Mouse (Mus musculus): Measurements from ENCODE around the gene Prmt7. TPM values are rescaled to one million over a fixed set of nuclear protein-coding genes. Genes with fewer than 3 reads are reported as not detected.

Prmt7 gene
- polyA plus RNA-seq, 1 experiment from 2014 or later = 68.8 TPM

DNA sequence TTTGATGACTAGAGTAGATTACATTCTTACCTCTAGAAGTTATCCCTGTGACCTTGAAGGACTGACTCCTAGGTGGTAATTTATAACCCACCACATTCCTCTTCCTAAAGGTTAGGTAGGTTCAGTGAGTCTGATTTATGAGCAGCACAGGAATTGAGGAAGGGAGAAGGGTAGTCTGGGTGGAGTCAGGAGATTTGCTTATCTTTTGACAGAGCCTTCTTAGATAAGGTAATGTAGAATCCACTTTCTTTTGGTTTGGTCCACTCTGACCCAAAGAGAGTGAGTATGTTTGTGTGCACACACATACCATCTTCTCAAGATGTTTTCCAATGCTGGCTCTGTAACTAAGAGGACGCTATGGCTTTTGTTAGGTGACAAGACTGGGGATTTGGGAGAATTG, 33.1 kb upstream of the Prmt7 start:
- H3K4me2 ChIP-seq (ENCODE audit: low read depth, low read length, severe bottlenecking) = no peak overlapping the region
- H3K27me3 ChIP-seq (ENCODE audit: control insufficient read depth, insufficient read depth, low read length) = no peaks in the 10 kb centered on the region
- no peaks in the 10 kb centered on the region for H3K36me3 ChIP-seq (ENCODE audit: control insufficient read depth, insufficient read depth, low read length)
- H3K27ac ChIP-seq (ENCODE audit: low read depth, low read length) = no peak overlapping the region
- ATAC-seq (replicated peaks; ENCODE audit: low FRiP score) (no peak), DNase-seq (ENCODE audit: low spot score) (peak; percentile 16)
- 80% methylated on average over 1 of the region's 1 CpGs for WGBS
- no peak overlapping the region for H3K4me3 ChIP-seq (ENCODE audit: low read depth, low read length)
- H3K4me1 ChIP-seq (replicated peaks; ENCODE audit: control insufficient read depth, insufficient read depth, low read length) = peaks cover 3% of the 10 kb centered on the region; the same call in 1 of the 2 replicates
- no peak overlapping the region for H3K9ac ChIP-seq (ENCODE audit: low read length)
- no peaks in the 10 kb centered on the region for H3K9me3 ChIP-seq (ENCODE audit: control insufficient read depth, low read length)

DNA sequence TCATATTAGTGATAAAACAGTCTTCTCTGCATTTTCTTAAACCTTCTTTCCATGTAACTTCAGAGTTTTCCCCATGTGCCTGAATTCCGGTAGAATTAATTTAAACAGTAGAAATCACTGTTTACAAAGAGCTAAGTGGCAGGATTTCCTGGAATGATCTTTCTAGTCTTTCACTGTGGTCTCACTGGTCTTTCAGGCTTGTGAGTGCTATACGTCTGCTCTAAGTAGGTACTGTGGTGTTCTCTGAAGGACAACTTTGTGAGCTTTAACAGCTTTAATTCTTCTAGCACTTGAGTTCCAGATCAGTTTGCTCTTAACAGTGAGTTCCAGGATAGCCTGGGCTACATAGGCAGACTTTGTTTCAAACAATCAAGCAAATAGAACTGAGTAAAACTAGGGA, 32.3 kb upstream of the Prmt7 start:
- Histone ChIP-seq H3K4me1 (replicated peaks; ENCODE audit: control insufficient read depth, insufficient read depth, low read length) (peaks cover 3% of the 10 kb centered on the region; the same call in 1 of the 2 replicates), H3K4me2 (ENCODE audit: low read depth, low read length, severe bottlenecking) (no peak overlapping the region), H3K4me3 (ENCODE audit: low read depth, low read length) (no peak overlapping the region), H3K27me3 (ENCODE audit: control insufficient read depth, insufficient read depth, low read length) (no peaks in the 10 kb centered on the region), H3K9me3 (ENCODE audit: control insufficient read depth, low read length) (no peaks in the 10 kb centered on the region), H3K36me3 (ENCODE audit: control insufficient read depth, insufficient read depth, low read length) (no peaks in the 10 kb centered on the region), H3K9ac (ENCODE audit: low read length) (no peak overlapping the region), H3K27ac (ENCODE audit: low read depth, low read length) (no peak overlapping the region)
- DNase-seq (ENCODE audit: low spot score) (no peak), ATAC-seq (replicated peaks; ENCODE audit: low FRiP score) (no peak)
- WGBS = 80% methylated on average over 2 of the region's 2 CpGs

DNA sequence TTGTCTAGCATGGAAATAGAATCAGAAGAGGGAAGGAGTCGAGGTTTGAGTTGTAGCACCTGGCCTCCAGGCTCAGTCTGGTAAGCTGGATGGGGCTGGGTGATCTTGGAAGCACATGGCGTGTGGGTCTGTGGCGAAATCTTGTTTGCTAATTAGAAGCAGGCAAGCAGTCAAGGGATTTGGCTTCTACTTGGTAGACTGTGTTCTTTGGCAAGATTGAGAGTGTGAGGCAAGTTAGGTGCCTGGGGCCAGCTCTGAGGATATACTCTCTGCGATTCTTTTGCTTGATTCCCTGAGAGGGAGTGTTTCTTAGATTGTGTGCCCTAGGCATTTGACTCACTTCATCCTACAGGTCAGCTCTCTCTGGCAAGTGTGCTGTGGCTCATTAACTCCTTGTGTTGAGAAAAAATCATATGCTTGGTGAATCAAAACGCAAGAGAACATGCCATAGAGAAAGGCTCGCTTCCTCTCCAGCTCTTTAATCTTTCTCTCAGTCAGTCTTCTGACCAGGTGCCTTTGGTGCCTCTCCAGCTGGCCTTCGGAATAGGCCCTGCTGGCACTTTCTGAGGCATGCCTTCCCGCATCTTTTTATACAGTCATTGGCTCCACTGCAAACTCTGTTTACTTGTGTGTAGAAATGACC, 25.0 kb upstream of the Prmt7 start:
- ATAC-seq (replicated peaks; ENCODE audit: low FRiP score) (no peak), DNase-seq (ENCODE audit: low spot score) (no peak)
- Histone ChIP-seq H3K27ac (ENCODE audit: low read depth, low read length) (no peak overlapping the region), H3K4me2 (ENCODE audit: low read depth, low read length, severe bottlenecking) (no peak overlapping the region), H3K9me3 (ENCODE audit: control insufficient read depth, low read length) (no peaks in the 10 kb centered on the region), H3K36me3 (ENCODE audit: control insufficient read depth, insufficient read depth, low read length) (peaks cover 5% of the 10 kb centered on the region; the same call in 1 of the 2 replicates), H3K4me1 (replicated peaks; ENCODE audit: control insufficient read depth, insufficient read depth, low read length) (no peaks in the 10 kb centered on the region), H3K9ac (ENCODE audit: low read length) (no peak overlapping the region), H3K27me3 (ENCODE audit: control insufficient read depth, insufficient read depth, low read length) (no peaks in the 10 kb centered on the region), H3K4me3 (ENCODE audit: low read depth, low read length) (no peak overlapping the region)
- 87% methylated on average over 8 of the region's 8 CpGs for WGBS

DNA sequence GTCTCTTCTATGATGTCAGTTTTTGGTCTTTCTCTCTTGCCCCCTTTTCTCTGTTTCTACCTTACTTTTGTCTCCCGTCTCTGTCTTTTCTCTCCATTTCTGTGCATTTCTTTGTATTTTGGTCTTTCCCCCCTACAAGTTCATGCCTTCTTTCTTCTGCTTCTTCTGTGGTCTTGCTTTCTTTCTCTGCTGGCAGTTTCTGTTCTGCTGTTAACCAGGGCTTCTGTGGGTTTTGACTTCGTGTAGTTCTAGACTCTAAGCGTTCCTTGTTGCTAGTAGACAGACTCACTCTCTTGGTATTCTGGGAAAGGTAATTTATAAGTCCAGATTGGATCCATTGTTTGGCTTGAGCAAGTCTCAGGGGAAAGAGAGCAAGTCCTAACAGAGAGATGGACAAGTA, 24.3 kb upstream of the Prmt7 start:
- Histone ChIP-seq H3K9me3 (ENCODE audit: control insufficient read depth, low read length) (no peaks in the 10 kb centered on the region), H3K4me3 (ENCODE audit: low read depth, low read length) (no peak overlapping the region), H3K4me1 (replicated peaks; ENCODE audit: control insufficient read depth, insufficient read depth, low read length) (no peaks in the 10 kb centered on the region), H3K27me3 (ENCODE audit: control insufficient read depth, insufficient read depth, low read length) (no peaks in the 10 kb centered on the region), H3K9ac (ENCODE audit: low read length) (no peak overlapping the region), H3K4me2 (ENCODE audit: low read depth, low read length, severe bottlenecking) (no peak overlapping the region), H3K27ac (ENCODE audit: low read depth, low read length) (no peak overlapping the region), H3K36me3 (ENCODE audit: control insufficient read depth, insufficient read depth, low read length) (peaks cover 5% of the 10 kb centered on the region; the same call in 1 of the 2 replicates)
- 93% methylated on average over 3 of the region's 3 CpGs for WGBS
- DNase-seq (ENCODE audit: low spot score) (no peak), ATAC-seq (replicated peaks; ENCODE audit: low FRiP score) (no peak)

DNA sequence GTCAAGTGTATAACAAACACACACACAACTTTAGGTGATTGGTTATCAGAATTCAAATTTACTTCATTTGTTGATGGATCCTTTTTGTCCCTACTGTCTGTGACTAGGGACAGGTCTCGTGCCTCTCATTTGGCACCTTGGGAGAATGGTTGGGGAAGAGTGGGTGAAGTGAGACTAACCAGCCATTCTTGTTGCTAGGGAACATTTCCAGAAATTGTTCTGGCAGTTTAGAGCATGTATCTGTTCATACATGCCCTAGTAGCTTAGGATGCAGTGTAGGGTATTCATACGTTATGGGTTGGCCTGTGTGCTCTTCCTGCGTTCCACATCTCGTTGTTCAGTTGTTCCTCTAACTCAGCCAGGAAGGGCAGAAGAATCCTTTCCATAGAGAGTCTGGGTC, 21.6 kb upstream of the Prmt7 start:
- WGBS = 94% methylated on average over 4 of the region's 4 CpGs
- no peak for DNase-seq (ENCODE audit: low spot score)
- no peak overlapping the region for H3K9ac ChIP-seq (ENCODE audit: low read length)
- peaks cover 5% of the 10 kb centered on the region; the same call in 1 of the 2 replicates for H3K36me3 ChIP-seq (ENCODE audit: control insufficient read depth, insufficient read depth, low read length)
- no peak overlapping the region for H3K4me2 ChIP-seq (ENCODE audit: low read depth, low read length, severe bottlenecking)
- no peak for ATAC-seq (replicated peaks; ENCODE audit: low FRiP score)
- H3K4me3 ChIP-seq (ENCODE audit: low read depth, low read length) = no peak overlapping the region
- H3K27ac ChIP-seq (ENCODE audit: low read depth, low read length) = no peak overlapping the region
- H3K9me3 ChIP-seq (ENCODE audit: control insufficient read depth, low read length) = no peaks in the 10 kb centered on the region
- H3K27me3 ChIP-seq (ENCODE audit: control insufficient read depth, insufficient read depth, low read length) = no peaks in the 10 kb centered on the region
- no peaks in the 10 kb centered on the region for H3K4me1 ChIP-seq (replicated peaks; ENCODE audit: control insufficient read depth, insufficient read depth, low read length)

DNA sequence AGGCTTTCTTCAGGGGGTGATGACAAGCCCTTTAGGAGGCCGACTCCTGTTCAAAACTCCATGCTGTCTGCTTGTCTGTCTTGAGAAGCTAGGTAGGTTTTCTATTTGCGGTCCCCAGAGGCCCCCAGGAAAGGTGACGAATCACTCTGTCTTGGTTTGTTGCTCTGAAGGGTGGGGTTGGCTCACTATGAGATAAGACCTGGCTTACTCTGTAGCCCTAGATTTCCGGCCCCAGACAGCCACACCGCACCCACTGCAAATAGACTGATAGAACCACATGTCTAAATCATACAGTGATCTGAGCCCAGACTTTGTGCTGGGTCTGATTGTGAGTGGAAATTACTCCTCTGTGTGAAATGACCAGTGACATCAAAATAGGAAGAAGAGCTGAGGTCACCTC, 19.1 kb upstream of the Prmt7 start:
- Histone ChIP-seq H3K27me3 (ENCODE audit: control insufficient read depth, insufficient read depth, low read length) (no peaks in the 10 kb centered on the region), H3K27ac (ENCODE audit: low read depth, low read length) (no peak overlapping the region), H3K4me1 (replicated peaks; ENCODE audit: control insufficient read depth, insufficient read depth, low read length) (no peaks in the 10 kb centered on the region), H3K4me2 (ENCODE audit: low read depth, low read length, severe bottlenecking) (no peak overlapping the region), H3K36me3 (ENCODE audit: control insufficient read depth, insufficient read depth, low read length) (peaks cover 7% of the 10 kb centered on the region; the same call in 1 of the 2 replicates), H3K9me3 (ENCODE audit: control insufficient read depth, low read length) (no peaks in the 10 kb centered on the region), H3K4me3 (ENCODE audit: low read depth, low read length) (no peak overlapping the region), H3K9ac (ENCODE audit: low read length) (no peak overlapping the region)
- no peak for DNase-seq (ENCODE audit: low spot score)
- 97% methylated on average over 5 of the region's 5 CpGs for WGBS
- ATAC-seq (replicated peaks; ENCODE audit: low FRiP score) = no peak

DNA sequence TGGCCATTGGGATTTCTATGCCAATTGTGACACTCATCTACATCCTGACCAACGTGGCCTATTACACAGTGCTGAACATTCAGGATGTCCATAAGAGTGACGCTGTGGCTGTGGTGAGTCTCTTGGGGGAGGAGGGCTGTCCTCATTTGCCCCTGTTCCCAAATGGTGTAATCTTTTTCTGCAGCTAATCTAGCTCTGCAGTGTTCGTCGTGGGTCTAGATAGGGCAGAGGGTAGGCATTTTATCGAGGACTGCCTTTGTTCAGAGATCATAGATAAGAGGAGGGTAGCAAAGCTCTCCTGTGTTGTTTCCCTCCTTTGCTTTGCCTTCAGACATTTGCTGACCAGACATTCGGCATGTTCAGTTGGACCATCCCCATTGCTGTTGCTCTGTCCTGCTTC, 17.6 kb upstream of the Prmt7 start:
- no peak overlapping the region for H3K9ac ChIP-seq (ENCODE audit: low read length)
- ATAC-seq (replicated peaks; ENCODE audit: low FRiP score) = no peak
- H3K4me1 ChIP-seq (replicated peaks; ENCODE audit: control insufficient read depth, insufficient read depth, low read length) = no peaks in the 10 kb centered on the region
- WGBS = 92% methylated on average over 6 of the region's 6 CpGs
- no peaks in the 10 kb centered on the region for H3K9me3 ChIP-seq (ENCODE audit: control insufficient read depth, low read length)
- peaks cover 2% of the 10 kb centered on the region; the same call in 1 of the 2 replicates for H3K36me3 ChIP-seq (ENCODE audit: control insufficient read depth, insufficient read depth, low read length)
- no peak overlapping the region for H3K4me2 ChIP-seq (ENCODE audit: low read depth, low read length, severe bottlenecking)
- H3K4me3 ChIP-seq (ENCODE audit: low read depth, low read length) = no peak overlapping the region
- no peaks in the 10 kb centered on the region for H3K27me3 ChIP-seq (ENCODE audit: control insufficient read depth, insufficient read depth, low read length)
- DNase-seq (ENCODE audit: low spot score) = no peak
- no peak overlapping the region for H3K27ac ChIP-seq (ENCODE audit: low read depth, low read length)

DNA sequence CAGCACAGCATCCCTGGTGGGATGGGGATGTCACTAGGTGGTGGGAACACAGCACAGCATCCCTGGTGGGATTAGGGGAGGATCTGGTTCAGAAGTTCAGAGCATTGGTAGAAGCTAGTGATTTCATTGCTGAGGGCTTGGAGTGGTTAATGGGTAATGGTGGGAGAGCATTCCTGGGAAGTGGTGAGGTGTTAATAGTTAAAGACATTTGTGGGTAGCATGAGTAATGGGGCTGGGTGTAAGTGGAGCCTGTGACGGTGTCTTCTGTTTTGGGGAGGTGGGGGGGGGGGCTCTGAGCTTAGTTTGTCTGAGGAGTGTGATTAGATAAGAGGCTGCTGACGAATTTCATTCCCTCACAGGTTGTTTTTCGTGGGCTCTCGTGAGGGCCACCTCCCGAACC, 16.7 kb upstream of the Prmt7 start:
- WGBS = 95% methylated on average over 5 of the region's 5 CpGs
- H3K36me3 ChIP-seq (ENCODE audit: control insufficient read depth, insufficient read depth, low read length) = peaks cover 2% of the 10 kb centered on the region; the same call in 1 of the 2 replicates
- no peak for ATAC-seq (replicated peaks; ENCODE audit: low FRiP score)

DNA sequence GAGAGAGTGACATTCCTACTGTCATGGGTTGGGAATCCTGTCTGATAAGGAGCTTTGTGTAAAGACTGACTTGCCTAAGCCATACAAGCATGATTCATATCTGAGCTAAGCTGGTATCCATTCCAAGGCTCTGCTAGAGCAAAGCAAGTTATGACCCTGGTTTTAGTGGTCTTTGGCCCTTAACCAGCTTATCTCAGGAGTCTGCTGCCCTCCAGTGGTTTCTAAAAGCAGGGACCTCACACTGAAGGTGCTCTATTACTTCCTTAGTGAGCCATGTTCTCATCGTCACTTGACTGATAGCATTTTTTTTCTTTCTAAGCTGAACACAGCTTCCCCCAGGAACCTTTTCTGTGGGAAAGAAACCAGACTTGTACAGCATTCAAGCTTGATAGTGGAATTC, 12.0 kb upstream of the Prmt7 start:
- DNase-seq (ENCODE audit: low spot score) (no peak), ATAC-seq (replicated peaks; ENCODE audit: low FRiP score) (no peak)
- Histone ChIP-seq H3K9ac (ENCODE audit: low read length) (no peak overlapping the region), H3K4me1 (replicated peaks; ENCODE audit: control insufficient read depth, insufficient read depth, low read length) (no peaks in the 10 kb centered on the region), H3K36me3 (ENCODE audit: control insufficient read depth, insufficient read depth, low read length) (peaks cover 5% of the 10 kb centered on the region; the same call in 1 of the 2 replicates), H3K4me2 (ENCODE audit: low read depth, low read length, severe bottlenecking) (no peak overlapping the region), H3K9me3 (ENCODE audit: control insufficient read depth, low read length) (no peaks in the 10 kb centered on the region), H3K27me3 (ENCODE audit: control insufficient read depth, insufficient read depth, low read length) (no peaks in the 10 kb centered on the region), H3K27ac (ENCODE audit: low read depth, low read length) (no peak overlapping the region), H3K4me3 (ENCODE audit: low read depth, low read length) (no peak overlapping the region)
- 9% methylated on average over 1 of the region's 1 CpGs for WGBS

More for the DNA sequence above, 16.7 kb upstream of the Prmt7 start:
- Histone ChIP-seq H3K4me1 (replicated peaks; ENCODE audit: control insufficient read depth, insufficient read depth, low read length) (no peaks in the 10 kb centered on the region), H3K27ac (ENCODE audit: low read depth, low read length) (no peak overlapping the region), H3K9me3 (ENCODE audit: control insufficient read depth, low read length) (no peaks in the 10 kb centered on the region), H3K4me2 (ENCODE audit: low read depth, low read length, severe bottlenecking) (no peak overlapping the region), H3K27me3 (ENCODE audit: control insufficient read depth, insufficient read depth, low read length) (no peaks in the 10 kb centered on the region), H3K9ac (ENCODE audit: low read length) (no peak overlapping the region), H3K4me3 (ENCODE audit: low read depth, low read length) (no peak overlapping the region)
- DNase-seq (ENCODE audit: low spot score) = no peak
